Mouse (Mus musculus) ES-Bruce4 (cell line): Measurements from ENCODE around the gene Olfr867.

Experiments
- CTCF ChIP-seq: IDR thresholded peaks from one replicate; pipeline ENCODE4 v1.8.1; 2011; ENCODE audit warnings: low read depth, low read length
- EP300 ChIP-seq: IDR thresholded peaks from 2 replicates; pipeline ENCODE4 v1.6.1; 2011; ENCODE audit warnings: low read depth, low read length; ENCODE audit not compliant: insufficient read depth

- TF ChIP-seq EP300 (no peak), CTCF (no peak)
Observed at GRCm38 (mm10) chr9:20071291-20071690, 13.9 kb upstream of the Olfr867 start.
